Mouse (Mus musculus) ES-E14 (cell line): ENCODE results near the gene Ncmap. TPM values are rescaled to one million over a fixed set of nuclear protein-coding genes. Genes with fewer than 3 reads are reported as not detected.

ENCODE experiments used
- DNase-seq: peaks from one replicate; pipeline ENCODE4 v3.0.0-alpha.2; 2013; ENCODE audit warnings: low read depth, low spot score
- H3K27ac ChIP-seq: 2 replicates; pipeline ENCODE4 v1.5.1; 2012; ENCODE audit warnings: low read depth, mild to moderate bottlenecking, low read length, moderate library complexity, mixed read lengths; ENCODE audit not compliant: poor library complexity, insufficient read depth, severe bottlenecking
- H3K36me3 ChIP-seq: 2 replicates; pipeline ENCODE4 v1.6.1; 2012; ENCODE audit warnings: mild to moderate bottlenecking, low read length, moderate library complexity, mixed read lengths; ENCODE audit not compliant: control insufficient read depth, poor library complexity, insufficient read depth, severe bottlenecking
- H3K4me1 ChIP-seq, 2 experiments: fragments of 150-350 bp in 1 of 2; sonication (generic) in 1 of 2; 2 replicates each; pipeline ENCODE4 v1.6.1; 2012; ENCODE audit warnings: low read length in 2 of 2, mild to moderate bottlenecking in 1 of 2, mixed read lengths in 1 of 2; ENCODE audit not compliant: control insufficient read depth in 2 of 2, insufficient read depth in 2 of 2, poor library complexity in 1 of 2
- H3K4me3 ChIP-seq, 2 experiments: fragments of 150-350 bp in 1 of 2; sonication (generic) in 1 of 2; 2 replicates each; pipeline ENCODE4 v1.5.1; 2012; ENCODE audit warnings: low read length in 2 of 2, low read depth in 1 of 2, mild to moderate bottlenecking in 1 of 2, mixed read lengths in 1 of 2; ENCODE audit not compliant: insufficient read depth in 1 of 2, poor library complexity in 1 of 2, severe bottlenecking in 1 of 2
- H3K9ac ChIP-seq: 2 replicates; pipeline ENCODE4 v1.6.1; 2012; ENCODE audit warnings: low read depth, mild to moderate bottlenecking, low read length, mixed read lengths; ENCODE audit not compliant: poor library complexity, insufficient read depth, severe bottlenecking
- H3K9me3 ChIP-seq: fragments of 150-350 bp; sonication (generic); 2 replicates; pipeline ENCODE4 v1.6.1; 2012; ENCODE audit warnings: low read depth, mild to moderate bottlenecking, low read length; ENCODE audit not compliant: control insufficient read depth, insufficient read depth
- CHD2 ChIP-seq: IDR thresholded peaks from 2 replicates; pipeline ENCODE4 v1.6.1; 2014; ENCODE audit warnings: mild to moderate bottlenecking, low read depth, low read length, inconsistent platforms
- HCFC1 ChIP-seq: IDR thresholded peaks from 2 replicates; pipeline ENCODE4 v1.6.1; 2012; ENCODE audit warnings: low read length, inconsistent platforms, borderline replicate concordance; ENCODE audit not compliant: insufficient read depth
- MAFK ChIP-seq: IDR thresholded peaks from 2 replicates; pipeline ENCODE4 v1.6.1; 2014; ENCODE audit warnings: mild to moderate bottlenecking, low read depth, low read length, inconsistent platforms; ENCODE audit not compliant: insufficient read depth
- ZC3H11A ChIP-seq: IDR thresholded peaks from 2 replicates; pipeline ENCODE4 v1.6.1; 2012; ENCODE audit warnings: low read depth, mild to moderate bottlenecking, inconsistent platforms, low read length, borderline replicate concordance
- ZNF384 ChIP-seq: IDR thresholded peaks from 2 replicates; pipeline ENCODE4 v1.6.1; 2012; ENCODE audit warnings: low read depth, low read length, inconsistent platforms
- in situ Hi-C, 2 experiments: fragments of 600-800 bp; cut with MboI; formaldehyde crosslinking; loops; one replicate each; pipeline ENCODE4 v1.15.1; 2025; ENCODE audit warnings: low sequenced_read_pairs in 2 of 2, inconsistent platforms in 1 of 2; ENCODE audit not compliant: unreplicated experiment in 2 of 2
- total RNA-seq: library from RNA; depleted of rRNA; stranded (reverse); fragments of 300-350 nt; gene quantifications from 2 replicates; pipeline ENCODE4 v1.2.3, GENCODE M21; 2012

Gene Ncmap
- total RNA-seq, 1 experiment = 1.6 TPM

- Histone ChIP-seq H3K4me3 (no peak overlapping the region), H3K9me3 (no peaks in the 10 kb centered on the region), H3K9ac (no peak overlapping the region), H3K4me1 (peaks cover 0 to 11% of the 10 kb centered on the region in 2 experiments; a peak in 2 of 4 replicates), H3K27ac (no peak overlapping the region), H3K36me3 (no peaks in the 10 kb centered on the region)
- in situ Hi-C loops = no loop called here
- no peak for DNase-seq
- TF ChIP-seq CHD2 (no peak), ZNF384 (no peak), HCFC1 (no peak), ZC3H11A (no peak), MAFK (no peak)
Observed at GRCm38 (mm10) chr4:135393381-135393780, 4.6 kb downstream of the Ncmap start.

- H3K9ac ChIP-seq = no peak overlapping the region
- H3K4me1 ChIP-seq = peaks cover 0 to 11% of the 10 kb centered on the region in 2 experiments; a peak in 2 of 4 replicates
- no peaks in the 10 kb centered on the region for H3K9me3 ChIP-seq
- no peak overlapping the region for H3K4me3 ChIP-seq
- in situ Hi-C loops = no loop called here
- no peak for DNase-seq
- TF ChIP-seq HCFC1 (no peak), MAFK (no peak), ZC3H11A (no peak), ZNF384 (no peak), CHD2 (no peak)
- H3K27ac ChIP-seq = no peak overlapping the region
- H3K36me3 ChIP-seq = no peaks in the 10 kb centered on the region
Observed at GRCm38 (mm10) chr4:135392801-135393200, 5.2 kb downstream of the Ncmap start.

GRCm38 (mm10) chr4:135391014-135391413 lies 7.0 kb downstream of the Ncmap start:
- Histone ChIP-seq H3K4me1 (peaks cover 0 to 11% of the 10 kb centered on the region in 2 experiments; a peak in 2 of 4 replicates), H3K27ac (no peak overlapping the region), H3K36me3 (no peaks in the 10 kb centered on the region), H3K4me3 (no peak overlapping the region), H3K9ac (no peak overlapping the region), H3K9me3 (no peaks in the 10 kb centered on the region)
- TF ChIP-seq ZNF384 (no peak), CHD2 (no peak), ZC3H11A (no peak), HCFC1 (no peak), MAFK (no peak)
- in situ Hi-C loops = no loop called here
- DNase-seq = no peak

GRCm38 (mm10) chr4:135385614-135386013 lies 12.4 kb downstream of the Ncmap start:
- no peak overlapping the region for H3K9ac ChIP-seq
- peaks cover 0 to 18% of the 10 kb centered on the region in 2 experiments; a peak in 2 of 4 replicates for H3K4me1 ChIP-seq
- no peak overlapping the region for H3K4me3 ChIP-seq
- in situ Hi-C loops = no loop called here
- no peaks in the 10 kb centered on the region for H3K9me3 ChIP-seq
- no peak for DNase-seq
- TF ChIP-seq ZC3H11A = no peak
- H3K36me3 ChIP-seq = no peaks in the 10 kb centered on the region
- H3K27ac ChIP-seq = no peak overlapping the region

- H3K4me3 ChIP-seq = no peak overlapping the region
- H3K9ac ChIP-seq = no peak overlapping the region
- H3K9me3 ChIP-seq = no peaks in the 10 kb centered on the region
- peaks cover 0 to 13% of the 10 kb centered on the region in 2 experiments; a peak in 1 of 4 replicates for H3K4me1 ChIP-seq
- in situ Hi-C loops = no loop called here
- no peak overlapping the region for H3K27ac ChIP-seq
- peak; percentile 81 for DNase-seq
- no peaks in the 10 kb centered on the region for H3K36me3 ChIP-seq
- no peak for TF ChIP-seq ZC3H11A
- no peak for TF ChIP-seq MAFK
- TF ChIP-seq CHD2 = no peak
- TF ChIP-seq HCFC1 = no peak
- no peak for TF ChIP-seq ZNF384
Observed at GRCm38 (mm10) chr4:135382316-135382715, 15.7 kb downstream of the Ncmap start.
